Mouse (Mus musculus) midbrain, embryonic 15.5 days (tissue): Measurements from ENCODE around the gene Tomt. TPM values are rescaled to one million over a fixed set of nuclear protein-coding genes. Genes with fewer than 3 reads are reported as not detected.

Experiments used
- microRNA-seq: library from miRNA; unstranded; fragments of <30 nt; microRNA quantifications from one replicate; pipeline ENCODE4, GENCODE M21; 2016
- polyA plus RNA-seq: library from polyadenylated mRNA; unstranded; fragments of >200 nt; fragmentation: Nextera tagmentation; extraction: Ambion mirVana; gene quantifications from 2 replicates; pipeline ENCODE4 v1.2.1, GENCODE M21; 2015

Tomt gene
- polyA plus RNA-seq, 1 experiment from 2014 or later = 0.54 TPM

Small RNA genes lying within 50 kb of the gene (microRNA-seq; reads per million reads assigned to microRNA genes)
- gene Gm22655 = not detected

Other genes with a start within 250 kb of the Tomt start
- 40.6 and 50.1 TPM in 2 replicates for gene Clpb, start 242.7 kb downstream of the Tomt start, polyA plus RNA-seq
- gene Phox2a, start 88.0 kb downstream of the Tomt start, polyA plus RNA-seq = 0.10 and 0.55 TPM in 2 replicates
- gene Inppl1, start 68.1 kb downstream of the Tomt start, polyA plus RNA-seq = 11.5 and 14.9 TPM in 2 replicates
- gene Folr2, start 49.2 kb downstream of the Tomt start, polyA plus RNA-seq = 2.3 and 2.8 TPM in 2 replicates
- 76.9 and 78.1 TPM in 2 replicates for gene Anapc15, start 42.6 kb downstream of the Tomt start, polyA plus RNA-seq
- 17.4 and 18.8 TPM in 2 replicates for gene Folr1, start 35.6 kb downstream of the Tomt start, polyA plus RNA-seq
- 154 and 164 TPM in 2 replicates for gene Lamtor1, start 455 bp downstream of the Tomt start, polyA plus RNA-seq
- gene Lrrc51, start 27.5 kb upstream of the Tomt start, polyA plus RNA-seq = 9.1 and 11.4 TPM in 2 replicates
- gene Numa1, start 27.8 kb upstream of the Tomt start, polyA plus RNA-seq = 50.9 and 53.1 TPM in 2 replicates
- 4.6 and 6.3 TPM in 2 replicates for gene Il18bp, start 112.3 kb upstream of the Tomt start, polyA plus RNA-seq
- gene Rnf121, start 159.1 kb upstream of the Tomt start, polyA plus RNA-seq = 33.7 and 34.2 TPM in 2 replicates
- gene Xndc1, start 159.2 kb upstream of the Tomt start, polyA plus RNA-seq = 29.6 and 29.8 TPM in 2 replicates
- 1.00 and 1.3 TPM in 2 replicates for gene Xntrpc, start 159.4 kb upstream of the Tomt start, polyA plus RNA-seq
- not detected in 2 replicates for gene Trpc2, start 176.8 kb upstream of the Tomt start, polyA plus RNA-seq
- 0.36 and 0.37 TPM in 2 replicates for gene Art1, start 195.4 kb upstream of the Tomt start, polyA plus RNA-seq
- 0.34 and 0.65 TPM in 2 replicates for gene Art5, start 203.1 kb upstream of the Tomt start, polyA plus RNA-seq
- not detected in 2 replicates for gene Chrna10, start 210.5 kb upstream of the Tomt start, polyA plus RNA-seq